Mouse (Mus musculus) heart, embryonic 14.5 days (tissue): ENCODE data around the gene Rsl1. TPM values are rescaled to one million over a fixed set of nuclear protein-coding genes. Genes with fewer than 3 reads are reported as not detected.
"Not testable (repeated sequence)": the region's sequence is repeated elsewhere in the genome, so short reads cannot be mapped to it uniquely, and the experiment has no call there.

Source experiments
- ATAC-seq: fragments of 200-750 bp; cut with Nextera tagmentation; 2 replicates; pipeline ENCODE4 v1.8.0; 2017; ENCODE audit warnings: low read depth, moderate TSS enrichment; ENCODE audit not compliant: insufficient number of reproducible peaks, insufficient read depth, low FRiP score
- H3K27ac ChIP-seq, 2 experiments: fragments of 200-500 bp in 1 of 2; fragments of 300-500 bp in 1 of 2; sonication (generic) in 1 of 2; replicated peaks in 1 of 2; 2 replicates each; pipeline ENCODE4 v1.5.1; 2012 to 2014; ENCODE audit warnings: low read depth in 2 of 2, low read length in 2 of 2, control low read depth in 1 of 2, mild to moderate bottlenecking in 1 of 2, mixed read lengths in 1 of 2; ENCODE audit not compliant: control insufficient read depth in 1 of 2, insufficient read depth in 1 of 2
- H3K27me3 ChIP-seq: fragments of 300-500 bp; sonication (generic); 2 replicates; pipeline ENCODE4 v1.6.1; 2014; ENCODE audit warnings: mild to moderate bottlenecking, low read length, control low read depth; ENCODE audit not compliant: control insufficient read depth, insufficient read depth
- H3K36me3 ChIP-seq: fragments of 300-500 bp; sonication (generic); 2 replicates; pipeline ENCODE4 v1.6.1; 2014; ENCODE audit warnings: mild to moderate bottlenecking, control low read depth, low read length, mixed read lengths; ENCODE audit not compliant: control insufficient read depth, insufficient read depth
- H3K4me1 ChIP-seq, 2 experiments: fragments of 200-500 bp in 1 of 2; fragments of 300-500 bp in 1 of 2; sonication (generic) in 1 of 2; 2 replicates each; pipeline ENCODE4 v1.6.1; 2012 to 2014; ENCODE audit warnings: low read length in 2 of 2, control low read depth in 1 of 2, mixed read lengths in 1 of 2; ENCODE audit not compliant: control insufficient read depth in 2 of 2, insufficient read depth in 2 of 2
- H3K4me2 ChIP-seq: fragments of 300-500 bp; sonication (generic); 2 replicates; pipeline ENCODE4 v1.6.1; 2014; ENCODE audit warnings: mild to moderate bottlenecking, low read length
- H3K4me3 ChIP-seq, 2 experiments: fragments of 200-500 bp in 1 of 2; fragments of 300-500 bp in 1 of 2; sonication (generic) in 1 of 2; 2 replicates each; pipeline ENCODE4 v1.5.1; 2012 to 2014; ENCODE audit warnings: low read length in 2 of 2, mild to moderate bottlenecking in 2 of 2, control low read depth in 1 of 2, low read depth in 1 of 2, moderate library complexity in 1 of 2; ENCODE audit not compliant: control insufficient read depth in 1 of 2, insufficient read depth in 1 of 2
- H3K9ac ChIP-seq: fragments of 300-500 bp; sonication (generic); 2 replicates; pipeline ENCODE4 v1.6.1; 2014; ENCODE audit warnings: mild to moderate bottlenecking, low read length
- H3K9me3 ChIP-seq: fragments of 300-500 bp; sonication (generic); 2 replicates; pipeline ENCODE4 v1.6.1; 2016; ENCODE audit warnings: low read length, control low read depth; ENCODE audit not compliant: control insufficient read depth
- WGBS: fragments of 180-500 bp; shearing (Covaris S2); extraction: QIAGEN DNeasy Blood & Tissue Kit; methylation state at CpG from one replicate; pipeline ENCODE4 v1.1.7; 2014; 5-methylcytosine and 5-hydroxymethylcytosine counted together
- polyA plus RNA-seq: library from polyadenylated mRNA; unstranded; fragments of >200 nt; fragmentation: Nextera tagmentation; extraction: Ambion mirVana; gene quantifications from 2 replicates; pipeline ENCODE4 v1.2.1, GENCODE M21; 2014

Gene Rsl1
- polyA plus RNA-seq, result 3.6 and 3.8 TPM in 2 replicates

GRCm38 (mm10) chr13:67172991-67173722 is at the start of gene Rsl1:
Gene Rsl1, plus strand, starts transcription at chr13:67173182.
- ATAC-seq, result peak; percentile 89
- Histone ChIP-seq H3K27ac (peak within 1 kb of the TSS; percentile 47 to 79; a peak in 2 of 4 replicates), H3K4me2 (peak within 1 kb of the TSS; percentile 70), H3K4me3 (peak within 1 kb of the TSS; percentile 55 to 100), H3K9ac (peak within 1 kb of the TSS; percentile 70)
- not testable (repeated sequence) for H3K36me3 ChIP-seq, H3K4me1 ChIP-seq, H3K27me3 ChIP-seq, H3K9me3 ChIP-seq
- WGBS, result under 1% methylated on average over 17 of the region's 17 CpGs

- H3K4me2 ChIP-seq, result no peak overlapping the region
- no peak for ATAC-seq
- no peaks in the 10 kb centered on the region for H3K36me3 ChIP-seq
- 78% methylated on average over 1 of the region's 1 CpGs for WGBS
- no peak overlapping the region for H3K9ac ChIP-seq
- no peaks in the 10 kb centered on the region for H3K27me3 ChIP-seq
- no peak overlapping the region for H3K27ac ChIP-seq
- H3K4me1 ChIP-seq, result peaks cover 0 to 7% of the 10 kb centered on the region in 2 experiments; a peak in 1 of 4 replicates
- no peak overlapping the region for H3K4me3 ChIP-seq
- no peaks in the 10 kb centered on the region for H3K9me3 ChIP-seq
These were observed 48.5 kb upstream of the Rsl1 start for GRCm38 (mm10) chr13:67124460-67124859.

- H3K4me2 ChIP-seq, result peak overlapping the region; percentile 75
- H3K4me3 ChIP-seq, result peak overlapping the region in 1 of 2 experiments; percentile 71; a peak in 1 of 4 replicates
These were observed 45.5 kb upstream of the Rsl1 start for GRCm38 (mm10) chr13:67127507-67127906.

GRCm38 (mm10) chr13:67128038-67128721 is 44.8 kb upstream of the Rsl1 start:
- WGBS, result under 1% methylated on average over 18 of the region's 18 CpGs
- H3K4me2 ChIP-seq, result peak overlapping the region; percentile 75
- H3K4me1 ChIP-seq, result peaks cover 0 to 7% of the 10 kb centered on the region in 2 experiments; a peak in 1 of 4 replicates
- H3K27me3 ChIP-seq, result no peaks in the 10 kb centered on the region
- no peaks in the 10 kb centered on the region for H3K9me3 ChIP-seq
- no peaks in the 10 kb centered on the region for H3K36me3 ChIP-seq
- H3K9ac ChIP-seq, result peak overlapping the region; percentile 82
- H3K4me3 ChIP-seq, result peak overlapping the region; percentile 71 to 89
- peak overlapping the region; percentile 23 to 58; a peak in 3 of 4 replicates for H3K27ac ChIP-seq
- peak; percentile 83 for ATAC-seq

More at GRCm38 (mm10) chr13:67127507-67127906, 45.5 kb upstream of the Rsl1 start:
- ATAC-seq, H3K27ac ChIP-seq, H3K9me3 ChIP-seq, H3K4me1 ChIP-seq, H3K36me3 ChIP-seq, H3K27me3 ChIP-seq, H3K9ac ChIP-seq: not testable (repeated sequence)
- 68% methylated on average over 10 of the region's 10 CpGs for WGBS

- not testable (repeated sequence) for H3K27ac ChIP-seq, H3K27me3 ChIP-seq, H3K4me1 ChIP-seq, H3K9me3 ChIP-seq, H3K4me2 ChIP-seq, H3K9ac ChIP-seq, H3K4me3 ChIP-seq, ATAC-seq, H3K36me3 ChIP-seq
- 55% methylated on average over 4 of the region's 4 CpGs for WGBS
These were observed 6.9 kb upstream of the Rsl1 start for GRCm38 (mm10) chr13:67166122-67166521.

GRCm38 (mm10) chr13:67173723-67174055 is 707 bp downstream of the Rsl1 start:
- peak overlapping the region; percentile 70 for H3K9ac ChIP-seq
- 0 out of 4 replicates have a peak, but pooled peaks cover 0 to 3% of the 10 kb centered on the region in 2 experiments for H3K4me1 ChIP-seq
- 15% methylated on average over 5 of the region's 5 CpGs for WGBS
- no peaks in the 10 kb centered on the region for H3K27me3 ChIP-seq
- peaks cover 10% of the 10 kb centered on the region; the same call in 1 of the 2 replicates for H3K36me3 ChIP-seq
- peak overlapping the region; percentile 55 to 100 for H3K4me3 ChIP-seq
- H3K4me2 ChIP-seq, result peak overlapping the region; percentile 70
- no peak overlapping the region for H3K27ac ChIP-seq
- ATAC-seq, result no peak
- no peaks in the 10 kb centered on the region for H3K9me3 ChIP-seq

GRCm38 (mm10) chr13:67194340-67194894 is 21.4 kb downstream of the Rsl1 start, which contains the start of gene Zfp455:
Gene Zfp455, plus strand, starts transcription at chr13:67194506.
- Histone ChIP-seq H3K36me3 (no peaks in the 10 kb centered on the region), H3K9me3 (no peaks in the 10 kb centered on the region), H3K4me1 (no peaks in the 10 kb centered on the region), H3K4me3 (peak within 1 kb of the TSS; percentile 70 to 80), H3K27ac (no peak within 1 kb of the TSS), H3K4me2 (peak within 1 kb of the TSS; percentile 64), H3K9ac (peak within 1 kb of the TSS; percentile 83), H3K27me3 (no peaks in the 10 kb centered on the region)
- 4% methylated on average over 13 of the region's 13 CpGs for WGBS
- peak; percentile 76; the same call in 1 of the 2 replicates for ATAC-seq
